Mouse (Mus musculus): ENCODE data around the gene Mars.
"Not testable (repeated sequence)": the region's sequence is repeated elsewhere in the genome, so short reads cannot be mapped to it uniquely, and the experiment has no call there.

Mars gene

DNA sequence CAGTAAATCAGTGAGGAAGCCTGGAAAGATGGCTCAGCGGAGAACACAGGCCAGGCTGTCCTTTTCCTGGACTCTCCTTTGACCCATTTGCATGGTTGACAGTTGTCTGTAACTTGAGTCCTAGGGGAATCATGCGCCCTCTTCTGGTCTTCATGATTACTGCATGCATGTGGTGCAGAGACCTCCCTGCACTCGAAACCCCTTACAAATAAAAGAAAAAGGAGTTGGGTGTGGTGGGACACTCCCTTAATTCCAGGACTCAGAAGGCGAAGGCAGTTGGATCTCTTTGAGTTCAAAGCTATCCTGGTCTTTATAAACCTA, 730 bp upstream of the Mars start:
- DNase-seq (ENCODE audit: extremely low spot score, low spot score), result peak; percentile 89

DNA sequence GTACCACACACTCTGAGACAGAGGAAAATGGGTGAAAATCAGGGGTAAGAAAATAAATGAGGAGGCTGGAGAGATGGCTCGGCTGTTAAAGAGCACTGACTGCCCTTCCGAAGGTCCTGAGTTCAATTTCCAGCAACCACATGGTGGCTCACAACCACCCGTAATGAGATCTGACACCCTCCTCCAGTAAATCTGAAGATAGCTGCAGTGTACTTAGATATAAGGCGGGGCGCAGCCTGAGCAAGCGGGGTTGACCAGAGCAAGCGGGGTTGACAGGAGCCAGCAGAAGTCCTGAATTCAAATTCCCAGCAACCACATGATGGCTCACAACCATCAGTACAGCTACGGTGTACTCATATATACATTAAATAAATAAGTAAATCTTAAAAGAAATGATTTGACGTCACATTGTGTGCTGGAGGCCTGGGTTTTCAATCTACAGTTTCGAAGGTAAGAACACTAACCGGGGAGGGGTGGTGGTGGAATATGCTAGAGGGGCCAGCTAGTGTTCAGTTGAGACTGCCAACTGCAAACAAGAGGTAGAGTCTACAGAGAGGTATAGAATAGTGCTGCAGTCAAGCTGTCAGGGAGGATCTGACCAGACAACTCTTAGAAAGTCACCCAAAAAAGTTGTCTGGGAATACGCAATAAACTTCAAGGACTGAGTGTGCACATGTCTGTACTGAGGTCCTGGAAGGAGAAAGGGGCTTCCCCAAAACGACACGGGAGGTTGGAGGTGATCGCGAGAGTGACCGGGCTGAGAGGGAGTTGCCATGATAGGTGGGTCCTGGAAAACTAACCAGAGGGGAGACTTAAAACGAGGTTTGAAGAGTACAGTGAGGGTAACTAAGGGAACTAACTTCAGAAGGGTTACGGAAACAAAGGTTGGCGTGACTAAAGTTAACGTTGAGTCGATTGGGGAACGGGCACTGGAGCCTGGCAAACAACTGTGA, 787 bp downstream of the Mars start:
- DNase-seq (ENCODE audit: extremely low spot score, low spot score), result no peak

DNA sequence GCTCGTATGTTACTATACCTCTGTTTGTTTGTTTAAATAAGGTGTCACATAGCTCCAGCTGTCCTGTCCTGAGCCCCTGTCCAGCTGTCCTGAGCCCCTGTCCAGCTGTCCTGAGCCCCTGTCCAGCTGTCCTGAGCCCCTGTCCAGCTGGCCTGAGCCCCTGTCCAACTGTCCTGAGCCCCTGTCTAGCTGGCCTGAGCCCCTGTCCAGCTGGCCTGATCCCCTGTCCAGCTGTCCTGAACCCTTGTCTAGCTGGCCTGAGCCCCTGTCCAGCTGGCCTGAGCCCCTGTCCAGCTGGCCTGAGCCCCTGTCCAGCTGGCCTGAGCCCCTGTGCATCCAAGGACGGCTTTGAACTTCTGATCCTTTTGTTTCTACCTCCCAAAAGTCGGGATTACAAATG, 2.4 kb downstream of the Mars start:
- not testable (repeated sequence) for DNase-seq (ENCODE audit: extremely low spot score, low spot score)

- DNase-seq (ENCODE audit: extremely low spot score, low spot score), result no peak
Observed at GRCm38 (mm10) chr10:127303136-127303535, 8.4 kb downstream of the Mars start.

DNA sequence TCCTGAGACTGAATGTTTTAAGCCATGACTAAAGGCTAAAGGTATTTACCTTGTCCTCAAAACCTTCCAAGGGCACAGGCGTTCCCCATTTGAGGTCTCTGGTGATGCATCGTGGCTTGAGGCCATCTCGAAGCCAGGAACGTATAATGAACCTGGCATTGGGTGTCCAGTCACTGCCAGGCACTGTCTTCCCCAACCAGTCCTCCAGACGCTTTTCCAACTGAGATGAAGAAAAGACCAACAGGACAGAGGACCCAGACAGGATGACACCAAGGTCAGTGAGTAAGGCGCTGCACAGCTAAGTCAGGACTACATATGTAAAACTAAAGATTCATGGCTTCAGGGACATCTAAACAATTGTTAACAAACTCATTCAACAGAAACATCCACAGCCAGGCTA, 11.2 kb downstream of the Mars start:
- DNase-seq (ENCODE audit: extremely low spot score, low spot score), result no peak

DNA sequence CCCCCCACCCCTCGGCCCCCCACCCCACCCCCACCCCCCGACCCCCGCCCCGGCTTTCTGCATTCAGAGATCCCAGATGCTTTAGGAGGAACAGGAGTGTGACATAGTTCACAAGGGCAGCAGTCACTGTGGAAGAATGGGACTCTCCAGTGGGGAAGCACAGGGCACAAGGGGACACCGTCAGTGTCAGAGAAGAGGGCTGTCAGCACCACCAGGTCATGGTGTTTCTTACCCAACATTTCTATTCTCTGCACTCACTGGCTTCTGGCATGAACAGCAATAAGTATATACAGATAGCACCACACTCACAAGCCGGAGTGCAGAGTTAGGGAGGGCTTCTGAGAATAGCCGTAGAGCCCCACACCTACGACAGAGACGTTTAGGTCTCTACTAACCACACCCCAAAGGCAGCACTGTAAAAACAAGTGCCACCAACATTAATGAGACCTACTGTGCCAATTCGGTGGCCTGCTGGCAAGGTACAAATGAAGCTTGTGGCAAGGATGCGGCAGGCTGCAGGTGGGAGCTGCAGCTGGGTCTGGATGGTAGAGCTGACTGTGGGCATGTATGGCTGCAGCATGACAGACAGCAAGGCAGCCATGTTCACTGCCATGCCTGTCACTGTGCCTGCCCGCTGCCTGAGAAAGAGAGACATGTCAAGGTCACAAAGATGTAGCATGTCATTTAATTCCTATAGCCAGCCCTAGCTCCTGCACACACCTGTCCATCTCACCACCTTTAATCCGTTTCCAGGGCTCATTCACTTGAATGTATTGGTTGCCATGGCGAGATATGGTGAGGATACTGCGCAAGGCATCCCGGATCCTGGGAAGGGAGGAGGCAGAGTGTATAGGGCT, 14.3 kb downstream of the Mars start:
- no peak for DNase-seq (ENCODE audit: extremely low spot score, low spot score)

GRCm38 (mm10) chr10:127295986-127296794, 15.4 kb downstream of the Mars start:
- no peak for DNase-seq (ENCODE audit: extremely low spot score, low spot score)

DNA sequence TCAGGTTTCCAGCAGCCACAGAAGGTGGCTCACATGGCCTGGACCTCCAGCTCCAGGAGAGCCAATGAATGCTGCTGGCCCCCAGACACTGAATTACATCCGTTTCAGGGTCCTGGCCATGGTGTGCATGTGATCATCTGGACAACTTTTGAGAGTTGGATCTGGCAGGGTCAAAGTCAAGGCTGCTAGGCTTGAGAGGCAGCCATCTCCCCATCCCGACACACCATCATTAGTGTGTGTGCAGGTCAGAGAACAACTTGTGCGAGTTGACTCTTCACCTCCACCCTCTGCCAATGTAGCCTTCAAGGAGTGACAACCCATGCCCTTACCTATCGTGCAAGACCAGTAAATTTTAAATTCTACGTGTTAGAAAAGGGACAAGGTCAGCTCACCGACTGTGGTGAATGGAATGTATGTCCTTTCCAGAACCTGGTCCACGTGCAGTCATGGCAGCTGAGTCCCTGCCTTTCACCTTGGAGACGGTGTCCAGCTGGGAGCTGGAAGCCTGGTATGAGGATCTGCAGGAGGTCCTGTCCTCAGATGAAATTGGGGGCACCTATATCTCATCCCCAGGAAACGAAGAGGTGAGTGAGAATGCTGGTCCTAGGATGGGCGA, 16.6 kb downstream of the Mars start:
- DNase-seq (ENCODE audit: extremely low spot score, low spot score), result no peak

DNA sequence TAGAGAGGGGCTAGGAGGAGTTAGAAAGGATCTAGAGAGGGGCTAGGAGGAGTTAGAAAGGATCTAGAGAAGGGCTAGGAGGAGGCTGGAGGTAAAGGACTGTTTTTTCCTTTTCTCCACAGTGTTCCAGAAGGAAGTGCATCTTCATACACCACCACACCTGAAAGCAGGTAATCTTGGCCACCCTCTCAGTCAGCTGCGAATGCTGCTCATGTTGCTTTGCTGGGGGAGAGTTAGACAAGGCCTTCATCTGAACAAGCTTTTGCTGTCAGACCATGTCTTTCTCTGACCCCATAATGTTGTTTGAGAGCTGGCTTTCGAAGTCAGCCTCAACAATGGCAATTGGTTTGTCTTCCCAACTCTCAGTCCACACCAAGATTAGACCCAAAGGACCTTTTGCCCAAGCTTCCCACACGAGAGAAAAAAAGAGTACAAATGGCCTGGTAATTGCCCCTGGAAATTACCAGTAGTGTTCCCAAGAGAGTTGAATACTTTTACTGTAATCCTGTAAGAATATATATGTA, 17.9 kb downstream of the Mars start:
- no peak for DNase-seq (ENCODE audit: extremely low spot score, low spot score)

DNA sequence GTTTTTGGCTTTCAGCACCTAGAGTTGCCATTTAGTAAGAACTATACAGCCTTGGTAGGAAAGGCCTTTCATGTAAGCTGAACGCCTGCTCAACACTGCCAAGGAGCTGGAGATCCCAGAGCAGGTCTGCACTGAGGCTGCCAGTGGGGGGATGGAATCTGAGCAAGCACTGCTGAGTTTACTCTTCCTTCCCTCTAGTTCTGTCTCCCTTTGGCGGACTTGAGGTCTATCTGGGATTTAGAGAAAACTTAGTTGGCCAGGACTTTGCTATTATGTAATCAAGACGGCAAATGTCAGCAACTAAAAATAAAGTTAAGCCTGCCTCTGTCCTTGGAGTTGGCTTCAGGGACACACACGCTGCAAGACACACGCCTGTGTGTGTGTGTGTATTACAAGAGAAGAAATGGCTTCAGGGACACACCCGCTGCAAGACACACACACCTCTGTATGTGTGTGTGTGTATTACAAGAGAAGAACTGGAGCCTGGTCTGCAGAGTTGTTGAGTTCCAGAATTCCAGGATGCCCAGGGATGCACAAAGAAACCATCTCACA, 18.5 kb downstream of the Mars start:
- DNase-seq (ENCODE audit: extremely low spot score, low spot score), result no peak

- DNase-seq (ENCODE audit: extremely low spot score, low spot score), result no peak
Observed at GRCm38 (mm10) chr10:127291881-127292638, 19.5 kb downstream of the Mars start.

DNA sequence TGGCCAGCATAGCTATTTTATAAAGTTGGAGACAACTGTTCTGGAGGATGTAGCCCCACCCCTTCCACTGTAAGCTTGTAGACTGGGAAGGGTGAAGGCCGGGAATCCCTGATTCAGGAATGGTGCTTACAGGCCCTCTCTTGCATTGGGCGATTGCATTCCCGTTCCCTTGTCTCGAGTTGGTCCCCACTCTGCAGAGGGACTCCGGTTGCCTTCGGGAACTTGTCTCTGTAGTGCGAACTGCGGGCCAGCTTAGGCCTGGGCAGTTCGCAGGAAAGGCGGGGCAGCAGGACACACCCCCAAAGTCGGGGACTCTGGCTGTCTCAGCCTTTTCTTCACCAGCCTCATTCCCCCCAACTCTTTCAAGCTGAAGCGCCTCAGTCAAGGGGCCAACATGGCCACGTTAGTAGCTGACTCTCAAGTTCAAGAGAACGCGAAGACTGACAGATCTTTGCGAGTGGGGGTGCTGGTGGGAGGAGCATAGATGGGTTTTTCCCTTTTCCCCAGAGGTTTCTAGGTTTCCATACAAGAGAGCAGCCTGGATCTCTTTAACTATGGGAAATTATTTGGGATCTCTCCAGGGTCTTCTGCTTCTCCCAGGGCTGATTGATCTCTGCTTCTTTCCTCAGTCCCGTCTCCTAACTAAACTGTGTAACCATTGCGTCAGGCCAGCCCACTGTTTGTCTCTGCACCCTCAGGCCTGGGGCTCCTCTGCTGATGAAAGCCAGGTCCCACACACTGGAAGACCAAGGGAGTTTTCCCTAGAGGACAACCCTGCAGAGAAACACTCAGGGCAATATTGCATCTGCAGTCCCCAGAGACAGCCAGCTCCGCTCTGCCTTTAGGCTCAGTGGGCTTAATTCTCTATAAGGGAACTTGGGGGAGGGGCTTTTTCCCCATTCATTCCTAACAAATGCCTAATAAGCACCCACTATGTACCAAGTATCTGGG, 20.4 kb downstream of the Mars start:
- no peak for DNase-seq (ENCODE audit: extremely low spot score, low spot score)

- peak; percentile 100 for DNase-seq (ENCODE audit: extremely low spot score, low spot score)
Observed at GRCm38 (mm10) chr10:127290307-127290929, 21.2 kb downstream of the Mars start.

GRCm38 (mm10) chr10:127289573-127290191, 21.9 kb downstream of the Mars start:
- no peak for DNase-seq (ENCODE audit: extremely low spot score, low spot score)

- DNase-seq (ENCODE audit: extremely low spot score, low spot score), result peak; percentile 91
Observed at GRCm38 (mm10) chr10:127288800-127289572, 22.6 kb downstream of the Mars start, which contains the start of gene Mbd6. Gene Mbd6 (minus strand): TSS chr10:127289018.

DNA sequence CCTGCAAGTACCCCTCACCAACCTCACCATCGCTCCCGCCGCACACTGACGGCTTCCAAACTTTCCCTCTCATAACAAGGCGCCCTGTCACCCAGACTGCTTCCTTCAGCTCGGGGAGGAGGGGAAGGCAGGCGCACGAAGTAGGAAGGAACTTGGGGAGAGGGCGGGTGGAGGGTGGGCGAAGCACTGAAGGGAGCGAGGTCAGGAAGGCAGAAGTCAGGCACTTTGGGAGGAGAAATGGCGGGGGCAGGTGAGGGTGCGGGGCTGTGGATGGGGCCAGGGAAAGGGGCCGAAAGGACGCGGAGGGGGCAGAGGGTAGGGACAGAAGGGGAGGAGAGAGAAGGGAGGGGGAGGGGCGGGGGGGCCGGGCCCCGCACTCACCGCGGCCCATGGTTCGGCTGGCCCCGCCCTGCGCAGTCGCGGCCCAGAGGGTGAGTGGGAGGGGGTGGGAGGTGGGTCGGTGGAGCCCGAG, 23.2 kb downstream of the Mars start:
- DNase-seq (ENCODE audit: extremely low spot score, low spot score), result no peak

DNA sequence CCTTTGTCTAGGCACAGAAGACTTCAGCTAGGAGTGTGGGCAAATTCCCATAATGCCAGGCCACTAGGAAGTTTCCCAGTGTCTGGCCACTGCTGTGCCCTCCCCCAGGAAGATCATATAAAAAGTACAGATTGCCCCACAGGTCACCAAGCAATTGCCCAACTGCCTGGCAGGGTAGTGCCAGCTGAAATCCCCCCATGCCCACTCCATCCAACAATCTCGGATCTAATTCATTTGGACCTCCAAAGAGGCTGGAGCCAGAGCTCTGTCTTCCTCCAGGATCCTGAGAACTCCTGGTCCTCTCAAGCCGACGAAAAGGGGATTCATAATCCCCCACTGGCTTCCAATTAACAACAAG, 23.7 kb downstream of the Mars start:
- DNase-seq (ENCODE audit: extremely low spot score, low spot score), result no peak
